Mouse (Mus musculus) stomach, postnatal 0 days (tissue): ENCODE measurements around the gene Erc2. TPM values are rescaled to one million over a fixed set of nuclear protein-coding genes. Genes with fewer than 3 reads are reported as not detected.

ENCODE experiments used
- ATAC-seq: fragments of 200-750 bp; cut with Nextera tagmentation; 2 replicates; pipeline ENCODE4 v1.8.0; 2017; ENCODE audit not compliant: low FRiP score, low TSS enrichment
- DNase-seq: peaks from one replicate; pipeline ENCODE4 v3.0.0-alpha.2; 2016; ENCODE audit warnings: low spot score
- H3K27ac ChIP-seq: fragments of 300-500 bp; sonication (generic); replicated peaks from 2 replicates; pipeline ENCODE4 v1.5.1; 2014; ENCODE audit warnings: mild to moderate bottlenecking, control low read depth
- H3K27me3 ChIP-seq: fragments of 300-500 bp; sonication (generic); 2 replicates; pipeline ENCODE4 v1.6.1; 2014; ENCODE audit warnings: low read length; ENCODE audit not compliant: control insufficient read depth, insufficient read depth
- H3K36me3 ChIP-seq: fragments of 300-500 bp; sonication (generic); 2 replicates; pipeline ENCODE4 v1.6.1; 2014; ENCODE audit warnings: low read length, mixed read lengths; ENCODE audit not compliant: control insufficient read depth, insufficient read depth
- H3K4me1 ChIP-seq: fragments of 300-500 bp; sonication (generic); replicated peaks from 2 replicates; pipeline ENCODE4 v1.6.1; 2014; ENCODE audit warnings: antibody characterized with exemption; ENCODE audit not compliant: control insufficient read depth, insufficient read depth
- H3K4me2 ChIP-seq: fragments of 300-500 bp; sonication (generic); replicated peaks from 2 replicates; pipeline ENCODE4 v1.6.1; 2014; ENCODE audit warnings: low read depth, mild to moderate bottlenecking, control low read depth, moderate library complexity
- H3K4me3 ChIP-seq: fragments of 300-500 bp; sonication (generic); 2 replicates; pipeline ENCODE4 v1.5.1; 2014; ENCODE audit warnings: low read depth, low read length, control low read depth
- H3K9ac ChIP-seq: fragments of 300-500 bp; sonication (generic); 2 replicates; pipeline ENCODE4 v1.6.1; 2014; ENCODE audit warnings: mild to moderate bottlenecking, low read length, control low read depth, mixed read lengths
- H3K9me3 ChIP-seq: fragments of 300-500 bp; sonication (generic); 2 replicates; pipeline ENCODE4 v1.6.1; 2016; ENCODE audit warnings: low read length; ENCODE audit not compliant: control insufficient read depth
- CTCF ChIP-seq: IDR thresholded peaks from 2 replicates; pipeline ENCODE4 v1.5.1; 2016; ENCODE audit warnings: antibody characterized with exemption, low read depth, mild to moderate bottlenecking, moderate library complexity
- EP300 ChIP-seq: optimal IDR thresholded peaks from 2 replicates; pipeline ENCODE3; 2016; ENCODE audit warnings: antibody characterized with exemption
- WGBS: fragments of 180-500 bp; shearing (Covaris S2); extraction: QIAGEN DNeasy Blood & Tissue Kit; methylation state at CpG from one replicate; pipeline ENCODE4 v1.1.7; 2014; 5-methylcytosine and 5-hydroxymethylcytosine counted together
- polyA plus RNA-seq: library from polyadenylated mRNA; unstranded; fragments of >200 nt; fragmentation: Nextera tagmentation; extraction: Ambion mirVana; gene quantifications from 2 replicates; pipeline ENCODE4 v1.2.1, GENCODE M21; 2015

Erc2 gene
- polyA plus RNA-seq, 1 experiment from 2014 or later = 3.0 TPM

- H3K27ac ChIP-seq = no peak overlapping the region
- no peak overlapping the region for H3K9ac ChIP-seq
- WGBS = 48% methylated on average over 5 of the region's 5 CpGs
- no peak overlapping the region for H3K4me2 ChIP-seq
- DNase-seq (no peak), ATAC-seq (no peak)
- H3K4me3 ChIP-seq = no peak overlapping the region
- no peaks in the 10 kb centered on the region for H3K9me3 ChIP-seq
- peaks cover 4% of the 10 kb centered on the region; the same call in 1 of the 2 replicates for H3K4me1 ChIP-seq
- no peaks in the 10 kb centered on the region for H3K36me3 ChIP-seq
- TF ChIP-seq EP300 (no peak), CTCF (peak; percentile 45)
- no peaks in the 10 kb centered on the region for H3K27me3 ChIP-seq
These were observed 543.5 kb downstream of the Erc2 start for GRCm38 (mm10) chr14:28165621-28166211.

GRCm38 (mm10) chr14:28170711-28171110 lies 548.5 kb downstream of the Erc2 start:
- DNase-seq (no peak), ATAC-seq (no peak)
- H3K4me2 ChIP-seq = no peak overlapping the region
- no peak overlapping the region for H3K9ac ChIP-seq
- no peak overlapping the region for H3K27ac ChIP-seq
- H3K4me1 ChIP-seq = peaks cover 1% of the 10 kb centered on the region; the same call in 1 of the 2 replicates
- H3K36me3 ChIP-seq = no peaks in the 10 kb centered on the region
- no peak overlapping the region for H3K4me3 ChIP-seq
- H3K27me3 ChIP-seq = no peaks in the 10 kb centered on the region
- H3K9me3 ChIP-seq = no peaks in the 10 kb centered on the region
- TF ChIP-seq EP300 = no peak
- no peak for TF ChIP-seq CTCF
- 50% methylated on average over 4 of the region's 4 CpGs for WGBS

- Histone ChIP-seq H3K4me3 (no peak overlapping the region), H3K9ac (no peak overlapping the region), H3K27ac (no peak overlapping the region), H3K9me3 (no peaks in the 10 kb centered on the region), H3K36me3 (no peaks in the 10 kb centered on the region), H3K27me3 (no peaks in the 10 kb centered on the region), H3K4me1 (no peaks in the 10 kb centered on the region), H3K4me2 (no peak overlapping the region)
- ATAC-seq (no peak), DNase-seq (no peak)
- WGBS = 53% methylated on average over 2 of the region's 2 CpGs
- TF ChIP-seq CTCF (no peak), EP300 (no peak)
These were observed 549.1 kb downstream of the Erc2 start for GRCm38 (mm10) chr14:28171364-28171763.

GRCm38 (mm10) chr14:28173736-28174135 lies 551.5 kb downstream of the Erc2 start:
- WGBS = 70% methylated on average over 4 of the region's 4 CpGs
- DNase-seq (no peak), ATAC-seq (no peak)
- Histone ChIP-seq H3K4me1 (no peaks in the 10 kb centered on the region), H3K9ac (no peak overlapping the region), H3K4me2 (no peak overlapping the region), H3K9me3 (no peaks in the 10 kb centered on the region), H3K4me3 (no peak overlapping the region), H3K36me3 (no peaks in the 10 kb centered on the region), H3K27ac (no peak overlapping the region), H3K27me3 (no peaks in the 10 kb centered on the region)
- TF ChIP-seq CTCF (no peak), EP300 (no peak)

- Histone ChIP-seq H3K27ac (no peak overlapping the region), H3K36me3 (no peaks in the 10 kb centered on the region), H3K9ac (no peak overlapping the region), H3K27me3 (no peaks in the 10 kb centered on the region), H3K4me3 (no peak overlapping the region), H3K4me1 (no peaks in the 10 kb centered on the region), H3K4me2 (no peak overlapping the region), H3K9me3 (no peaks in the 10 kb centered on the region)
- WGBS = 53% methylated on average over 4 of the region's 4 CpGs
- no peak for DNase-seq
- ATAC-seq = no peak
- TF ChIP-seq CTCF (no peak), EP300 (no peak)
These were observed 559.0 kb downstream of the Erc2 start for GRCm38 (mm10) chr14:28181070-28181825.

GRCm38 (mm10) chr14:28192711-28193364 lies 570.6 kb downstream of the Erc2 start:
- Histone ChIP-seq H3K36me3 (no peaks in the 10 kb centered on the region), H3K4me1 (no peaks in the 10 kb centered on the region), H3K4me3 (no peak overlapping the region), H3K27ac (no peak overlapping the region), H3K4me2 (no peak overlapping the region), H3K27me3 (no peaks in the 10 kb centered on the region), H3K9ac (no peak overlapping the region), H3K9me3 (no peaks in the 10 kb centered on the region)
- 60% methylated on average over 8 of the region's 8 CpGs for WGBS
- no peak for DNase-seq
- ATAC-seq = no peak
- no peak for TF ChIP-seq CTCF
- no peak for TF ChIP-seq EP300
